Mouse (Mus musculus) ES-Bruce4 (cell line): ENCODE measurements around the gene Cacng2. TPM values are rescaled to one million over a fixed set of nuclear protein-coding genes. Genes with fewer than 3 reads are reported as not detected.

Experiments used
- H3K27ac ChIP-seq: 2 replicates; pipeline ENCODE4 v1.5.1; 2012; ENCODE audit warnings: low read length, inconsistent platforms; ENCODE audit not compliant: insufficient read depth
- H3K27me3 ChIP-seq: 2 replicates; pipeline ENCODE4 v1.6.1; 2012; ENCODE audit warnings: mild to moderate bottlenecking, low read length, inconsistent platforms; ENCODE audit not compliant: control insufficient read depth, poor library complexity, insufficient read depth, severe bottlenecking
- H3K36me3 ChIP-seq: 2 replicates; pipeline ENCODE4 v1.6.1; 2012; ENCODE audit warnings: inconsistent platforms, mild to moderate bottlenecking, low read length, moderate library complexity; ENCODE audit not compliant: control insufficient read depth, poor library complexity, insufficient read depth, severe bottlenecking
- H3K4me1 ChIP-seq: one replicate; pipeline ENCODE4 v1.8.1; 2011; ENCODE audit warnings: low read length; ENCODE audit not compliant: control insufficient read depth, insufficient read depth
- H3K4me3 ChIP-seq: 2 replicates; pipeline ENCODE4 v1.5.1; 2011; ENCODE audit warnings: low read depth, mild to moderate bottlenecking, low read length
- H3K9ac ChIP-seq: 2 replicates; pipeline ENCODE4 v1.6.1; 2012; ENCODE audit warnings: low read depth, mild to moderate bottlenecking, inconsistent platforms; ENCODE audit not compliant: poor library complexity, severe bottlenecking
- H3K9me3 ChIP-seq: replicated peaks from 2 replicates; pipeline ENCODE4 v1.6.1; 2012; ENCODE audit warnings: mild to moderate bottlenecking, low read length, inconsistent platforms; ENCODE audit not compliant: control insufficient read depth, poor library complexity, insufficient read depth, severe bottlenecking
- CTCF ChIP-seq: IDR thresholded peaks from one replicate; pipeline ENCODE4 v1.8.1; 2011; ENCODE audit warnings: low read depth, low read length
- EP300 ChIP-seq: IDR thresholded peaks from 2 replicates; pipeline ENCODE4 v1.6.1; 2011; ENCODE audit warnings: low read depth, low read length; ENCODE audit not compliant: insufficient read depth
- POLR2A ChIP-seq: IDR thresholded peaks from one replicate; pipeline ENCODE4 v1.8.1; 2011; ENCODE audit warnings: low read length; ENCODE audit not compliant: insufficient read depth
- polyA plus RNA-seq: library from polyadenylated mRNA; stranded (reverse); fragments of >200 nt; gene quantifications from 2 replicates; pipeline ENCODE4 v1.2.4, GENCODE M21; 2011; ENCODE audit warnings: low read depth; ENCODE audit not compliant: missing spikeins, insufficient read depth, insufficient read length

The Cacng2 gene
- polyA plus RNA-seq, 1 experiment, result not detected

- 0 out of 2 replicates have a peak, but pooled peaks cover 2% of the 10 kb centered on the region for H3K36me3 ChIP-seq
- H3K27ac ChIP-seq, result no peak overlapping the region
- H3K27me3 ChIP-seq, result no peaks in the 10 kb centered on the region
- H3K4me3 ChIP-seq, result no peak overlapping the region
- no peaks in the 10 kb centered on the region for H3K9me3 ChIP-seq
- H3K9ac ChIP-seq, result no peak overlapping the region
- TF ChIP-seq CTCF, result no peak
- no peak for TF ChIP-seq POLR2A
- TF ChIP-seq EP300, result no peak
- H3K4me1 ChIP-seq, result no peaks in the 10 kb centered on the region
Measured at GRCm38 (mm10) chr15:77949061-77949460, 170.8 kb downstream of the Cacng2 start.

- Histone ChIP-seq H3K9ac (no peak overlapping the region), H3K9me3 (no peaks in the 10 kb centered on the region), H3K4me1 (no peaks in the 10 kb centered on the region), H3K36me3 (0 out of 2 replicates have a peak, but pooled peaks cover 2% of the 10 kb centered on the region), H3K4me3 (no peak overlapping the region), H3K27me3 (no peaks in the 10 kb centered on the region), H3K27ac (no peak overlapping the region)
- TF ChIP-seq POLR2A (no peak), CTCF (no peak), EP300 (no peak)
Measured at GRCm38 (mm10) chr15:77945711-77946110, 174.1 kb downstream of the Cacng2 start.

Other genes starting within 250 kb of the Cacng2 start
- 167 and 174 TPM in 2 replicates for gene Txn2, start 191.0 kb downstream of the Cacng2 start, polyA plus RNA-seq
- 10.1 and 10.9 TPM in 2 replicates for gene Foxred2, start 163.3 kb downstream of the Cacng2 start, polyA plus RNA-seq
- 357 and 409 TPM in 2 replicates for gene Eif3d, start 149.2 kb downstream of the Cacng2 start, polyA plus RNA-seq
- gene Ift27, start 54.1 kb upstream of the Cacng2 start, polyA plus RNA-seq, result 19.4 and 19.8 TPM in 2 replicates
- gene Pvalb, start 86.4 kb upstream of the Cacng2 start, polyA plus RNA-seq, result not detected in 2 replicates
- gene Ncf4, start 124.8 kb upstream of the Cacng2 start, polyA plus RNA-seq, result not detected in 2 replicates
- gene Csf2rb2, start 185.7 kb upstream of the Cacng2 start, polyA plus RNA-seq, result not detected in 2 replicates
- gene Csf2rb, start 205.7 kb upstream of the Cacng2 start, polyA plus RNA-seq, result 0.58 and 1.1 TPM in 2 replicates